Comparison of ENCODE assay signal across 8 mouse cellular contexts in genomic region chr9:75071029-75071705, GRCm38 (mm10). TPM values are rescaled to one million over a fixed set of nuclear protein-coding genes. Genes with fewer than 3 reads are reported as not detected.
A peak's percentile ranks its signal among the peaks of the same experiment; 100 is the strongest.
DNase-seq lines count a peak whose midpoint lies in the region; ATAC-seq lines count a peak whose summit lies in the region.

No protein-coding gene starts in this region.

- intact Hi-C loops in gastrocnemius, postnatal 14 days (cut with DNase I; ENCODE audit: low total_unique reads) = no loop called here
- intact Hi-C loops in left cerebral cortex, postnatal 14 days (cut with DNase I) = loop anchor here (5.0 kb wide), 1 partner anchor 51 kb away; no protein-coding TSS in a partner anchor

- peak; percentile 88 to 96 for DNase-seq in adrenal gland, adult (ENCODE audit: inconsistent age in 2 of 2, low spot score in 1 of 2)
- peak; percentile 81 for DNase-seq in embryo, embryonic 10 days (ENCODE audit: low spot score)
- DNase-seq in gastrocnemius, postnatal 14 days = peak; percentile 82
- DNase-seq in left cerebral cortex, postnatal 14 days (ENCODE audit: low spot score in 2 of 2) = peak; percentile 61 to 73
- DNase-seq in right cerebral cortex, postnatal 14 days = peak; percentile 73
- DNase-seq in urinary bladder, postnatal 25 days (ENCODE audit: low spot score) = peak; percentile 71

- ATAC-seq in inflammation-experienced regulatory T-cells, adult 6 months = peak; percentile 87
- peak; percentile 87 for ATAC-seq in megakaryocyte-erythroid progenitor cell, adult 5-6 weeks (replicated peaks; ENCODE audit: low FRiP score, low TSS enrichment, poor library complexity, severe bottlenecking)

RNA-seq across cellular contexts. Expression of gene Myo5a, which starts 0.4 kb away (rescaled TPM):
- total RNA-seq in gastrocnemius, postnatal 14 days (2021) = 10 to 100 TPM; 12.2 to 14.1 TPM
- 10 to 100 TPM in 2 of 3 experiments, 1 to 10 TPM in 1; 9.3 to 11.4 (median 11.0) TPM for polyA plus RNA-seq in inflammation-experienced regulatory T-cells, adult 6 months (2017; shearing (Covaris generic))
- total RNA-seq in left cerebral cortex, postnatal 14 days (2021) = 100 to 1,000 TPM; 256 TPM
- 7.5 and 10.4 TPM in 2 replicates for total RNA-seq in megakaryocyte-erythroid progenitor cell, adult 5-6 weeks (2014; fragmentation: Nextera tagmentation)
- total RNA-seq in megakaryocyte-erythroid progenitor cell, adult 5-6 weeks (2017) = 14.4 and 22.2 TPM in 2 replicates

RNA-seq across cellular contexts. Expression of gene Arpp19, which starts 33.8 kb away (rescaled TPM):
- 100 to 1,000 TPM; 117 to 122 TPM for total RNA-seq in gastrocnemius, postnatal 14 days (2021)
- 100 to 1,000 TPM; 284 to 467 (median 368) TPM for polyA plus RNA-seq in inflammation-experienced regulatory T-cells, adult 6 months (2017; shearing (Covaris generic))
- 100 to 1,000 TPM; 280 to 339 TPM for total RNA-seq in left cerebral cortex, postnatal 14 days (2021)
- 180 and 239 TPM in 2 replicates for total RNA-seq in megakaryocyte-erythroid progenitor cell, adult 5-6 weeks (2014; fragmentation: Nextera tagmentation)
- total RNA-seq in megakaryocyte-erythroid progenitor cell, adult 5-6 weeks (2017) = 112 and 152 TPM in 2 replicates

Comparison
In these comparisons a context has a peak if more than half of its experiments do, and no peak if none do; other contexts are left out.
1. Peak in every context shown above with its lines: DNase-seq and ATAC-seq.
2. RNA of gene Myo5a, which starts 0.4 kb away (total RNA-seq): 256 TPM in left cerebral cortex, postnatal 14 days; 7.5 to 22.2 TPM in megakaryocyte-erythroid progenitor cell, adult 5-6 weeks and 12.2 to 14.1 TPM in gastrocnemius, postnatal 14 days; every median in the first group is over 10 times any median in the second.